Mouse (Mus musculus) embryonic fibroblast, embryonic 13.5 days (primary cell): ENCODE results near the gene Nol3.

Source experiments
- CTCF ChIP-seq: IDR thresholded peaks from 2 replicates; pipeline ENCODE4 v1.5.1; 2011; ENCODE audit warnings: mild to moderate bottlenecking, control low read depth, low read length, moderate library complexity, borderline replicate concordance; ENCODE audit not compliant: insufficient read depth
- POLR2A ChIP-seq: IDR thresholded peaks from 2 replicates; pipeline ENCODE4 v1.6.1; 2011; ENCODE audit warnings: low read depth, mild to moderate bottlenecking, control low read depth, low read length, moderate library complexity

GRCm38 (mm10) chr8:105275387-105275786 lies 553 bp upstream of the Nol3 start:
- no peak for TF ChIP-seq CTCF
- TF ChIP-seq POLR2A = no peak
